Comparison of ENCODE assay signal across 8 mouse cellular contexts in the genomic region with DNA sequence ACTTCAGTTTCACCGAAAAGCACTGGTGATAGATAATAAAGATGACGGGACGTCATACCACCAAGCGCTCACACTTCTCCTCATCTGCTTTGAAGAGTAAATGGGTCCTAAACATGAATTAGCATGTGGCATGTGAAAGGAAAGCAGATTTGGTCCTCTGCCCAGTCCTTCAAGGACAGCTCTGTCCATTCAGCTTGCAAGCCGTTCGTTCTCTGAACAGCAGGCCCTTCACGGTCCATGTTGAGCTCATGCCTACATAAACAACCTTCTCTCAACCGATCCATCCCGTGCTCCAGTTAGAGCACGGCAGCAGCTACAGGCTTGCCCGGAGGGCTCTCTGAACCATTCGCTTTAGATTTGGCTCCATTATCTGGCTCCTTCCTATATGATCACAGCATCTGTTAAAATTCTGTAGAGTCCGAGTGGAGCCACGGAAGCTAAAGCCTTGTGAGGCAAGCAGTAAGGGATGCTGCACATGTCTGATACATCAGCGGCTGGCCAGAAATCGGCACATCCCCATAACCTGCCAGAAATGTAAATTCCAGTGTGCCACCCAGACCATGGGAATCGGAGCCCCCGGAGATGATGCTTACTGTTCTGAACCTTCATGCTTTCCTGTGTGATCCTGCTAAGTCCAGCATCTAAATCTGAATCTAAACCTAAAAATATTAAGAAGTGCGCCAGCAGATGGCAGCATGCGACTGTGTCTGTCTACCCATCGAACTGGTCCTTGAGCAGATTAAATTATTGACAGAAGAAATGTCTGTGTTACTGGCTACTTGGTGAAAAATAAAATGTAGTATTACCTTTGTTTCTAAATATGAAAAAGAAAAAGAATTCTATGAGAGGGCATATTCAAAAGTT.
DNase-seq lines count a peak whose midpoint lies in the region; ATAC-seq and TF ChIP-seq lines count a peak whose summit lies in the region.

No protein-coding gene starts in this region.

- H3K4me3 ChIP-seq in intestine, postnatal 0 days (ENCODE audit: low read depth, low read length) = no peak overlapping the region
- no peak overlapping the region for H3K4me3 ChIP-seq in intestine, embryonic 16.5 days (ENCODE audit: low read length)
- H3K4me3 ChIP-seq in embryonic facial prominence, embryonic 11.5 days (ENCODE audit: low read depth, low read length) = no peak overlapping the region
- no peak overlapping the region for H3K4me3 ChIP-seq in hindbrain, embryonic 14.5 days (replicated peaks; ENCODE audit: low read length)
- H3K4me3 ChIP-seq in midbrain, embryonic 16.5 days (ENCODE audit: low read depth, low read length) = no peak overlapping the region

- no peak overlapping the region for H3K4me2 ChIP-seq in intestine, postnatal 0 days (replicated peaks; ENCODE audit: low read depth)
- no peak overlapping the region for H3K4me2 ChIP-seq in intestine, embryonic 16.5 days (ENCODE audit: low read depth, low read length)
- no peak overlapping the region for H3K4me2 ChIP-seq in embryonic facial prominence, embryonic 11.5 days (ENCODE audit: low read depth, low read length)
- no peak overlapping the region for H3K4me2 ChIP-seq in hindbrain, embryonic 14.5 days (replicated peaks)
- H3K4me2 ChIP-seq in midbrain, embryonic 16.5 days (ENCODE audit: low read length) = no peak overlapping the region

- H3K9me3 ChIP-seq in intestine, postnatal 0 days (ENCODE audit: control insufficient read depth) = no peaks in the 10 kb centered on the region
- no peaks in the 10 kb centered on the region for H3K9me3 ChIP-seq in intestine, embryonic 16.5 days (ENCODE audit: control insufficient read depth, low read length)
- no peaks in the 10 kb centered on the region for H3K9me3 ChIP-seq in embryonic facial prominence, embryonic 11.5 days (replicated peaks; ENCODE audit: control insufficient read depth, low read length)
- no peaks in the 10 kb centered on the region for H3K9me3 ChIP-seq in hindbrain, embryonic 14.5 days (ENCODE audit: control insufficient read depth, low read length)
- H3K9me3 ChIP-seq in midbrain, embryonic 16.5 days (replicated peaks; ENCODE audit: control insufficient read depth, low read length, poor library complexity, severe bottlenecking) = no peaks in the 10 kb centered on the region

- no peak for ATAC-seq in intestine, postnatal 0 days
- no peak for ATAC-seq in intestine, embryonic 16.5 days
- ATAC-seq in embryonic facial prominence, embryonic 11.5 days (replicated peaks; ENCODE audit: insufficient number of reproducible peaks, low FRiP score, low TSS enrichment, low read depth) = no peak
- peak; percentile 46; the same call in 1 of the 2 replicates for ATAC-seq in hindbrain, embryonic 14.5 days (ENCODE audit: low FRiP score)
- ATAC-seq in midbrain, embryonic 16.5 days = peak; percentile 42; the same call in 1 of the 2 replicates

- no peaks in the 10 kb centered on the region for H3K27me3 ChIP-seq in intestine, postnatal 0 days (replicated peaks; ENCODE audit: control insufficient read depth, insufficient read depth, low read length)
- no peaks in the 10 kb centered on the region for H3K27me3 ChIP-seq in intestine, embryonic 16.5 days (replicated peaks; ENCODE audit: control insufficient read depth, insufficient read depth, low read length)
- H3K27me3 ChIP-seq in embryonic facial prominence, embryonic 11.5 days (ENCODE audit: control insufficient read depth, insufficient read depth, low read length) = no peaks in the 10 kb centered on the region
- H3K27me3 ChIP-seq in hindbrain, embryonic 14.5 days (ENCODE audit: control insufficient read depth, insufficient read depth, low read length) = no peaks in the 10 kb centered on the region
- H3K27me3 ChIP-seq in midbrain, embryonic 16.5 days (ENCODE audit: control insufficient read depth, insufficient read depth, low read depth, low read length) = no peaks in the 10 kb centered on the region

- peak; percentile 51 to 58 for DNase-seq in adrenal gland, postnatal 36 days
- DNase-seq in embryonic facial prominence, embryonic 11.5 days (ENCODE audit: low spot score) = peak; percentile 84
- peak; percentile 87 for DNase-seq in hindbrain, embryonic 14.5 days (ENCODE audit: low spot score)
- peak; percentile 31 to 59 for DNase-seq in left cerebral cortex, adult 8-10 months (ENCODE audit: low spot score in 2 of 2)
- DNase-seq in spleen, postnatal 36 days (ENCODE audit: low spot score in 2 of 2) = no peak

- H3K36me3 ChIP-seq in intestine, postnatal 0 days (ENCODE audit: control insufficient read depth, insufficient read depth) = no peaks in the 10 kb centered on the region
- no peaks in the 10 kb centered on the region for H3K36me3 ChIP-seq in intestine, embryonic 16.5 days (ENCODE audit: control insufficient read depth, insufficient read depth, low read length)
- H3K36me3 ChIP-seq in embryonic facial prominence, embryonic 11.5 days (replicated peaks; ENCODE audit: control insufficient read depth, insufficient read depth, low read depth, low read length) = no peaks in the 10 kb centered on the region
- H3K36me3 ChIP-seq in hindbrain, embryonic 14.5 days (replicated peaks; ENCODE audit: control insufficient read depth, insufficient read depth) = no peaks in the 10 kb centered on the region
- H3K36me3 ChIP-seq in midbrain, embryonic 16.5 days (ENCODE audit: control insufficient read depth, insufficient read depth, low read length) = no peaks in the 10 kb centered on the region

- H3K9ac ChIP-seq in intestine, postnatal 0 days (ENCODE audit: low read depth, low read length) = no peak overlapping the region
- no peak overlapping the region for H3K9ac ChIP-seq in intestine, embryonic 16.5 days (ENCODE audit: low read depth, low read length)
- no peak overlapping the region for H3K9ac ChIP-seq in embryonic facial prominence, embryonic 11.5 days (replicated peaks; ENCODE audit: low read length)
- no peak overlapping the region for H3K9ac ChIP-seq in hindbrain, embryonic 14.5 days
- peak overlapping the region; percentile 7; the same call in 1 of the 2 replicates for H3K9ac ChIP-seq in midbrain, embryonic 16.5 days (ENCODE audit: low read depth, low read length)

- H3K27ac ChIP-seq in intestine, postnatal 0 days (ENCODE audit: low read depth, low read length) = no peak overlapping the region
- H3K27ac ChIP-seq in intestine, embryonic 16.5 days (ENCODE audit: low read length) = no peak overlapping the region
- no peak overlapping the region for H3K27ac ChIP-seq in embryonic facial prominence, embryonic 11.5 days (replicated peaks; ENCODE audit: low read depth, low read length)
- no peak overlapping the region for H3K27ac ChIP-seq in hindbrain, embryonic 14.5 days
- no peak overlapping the region for H3K27ac ChIP-seq in midbrain, embryonic 16.5 days (ENCODE audit: low read length)

- TF ChIP-seq CTCF in intestine, postnatal 0 days (IDR thresholded peaks at IDR 0.05; ENCODE audit: low read depth) = peak; percentile 78

- 60% methylated on average over 21 of the region's 21 CpGs for WGBS in intestine, postnatal 0 days
- WGBS in intestine, embryonic 16.5 days = 63% methylated on average over 21 of the region's 21 CpGs
- WGBS in embryonic facial prominence, embryonic 11.5 days = 71% methylated on average over 21 of the region's 21 CpGs
- 76% methylated on average over 21 of the region's 21 CpGs for WGBS in hindbrain, embryonic 14.5 days
- WGBS in midbrain, embryonic 16.5 days = 73% methylated on average over 21 of the region's 21 CpGs

- no peaks in the 10 kb centered on the region for H3K4me1 ChIP-seq in intestine, postnatal 0 days (replicated peaks; ENCODE audit: control insufficient read depth, insufficient read depth, low read length)
- no peaks in the 10 kb centered on the region for H3K4me1 ChIP-seq in intestine, embryonic 16.5 days (ENCODE audit: control insufficient read depth, insufficient read depth, low read length)
- no peaks in the 10 kb centered on the region for H3K4me1 ChIP-seq in embryonic facial prominence, embryonic 11.5 days (ENCODE audit: control insufficient read depth, insufficient read depth, low read length)
- H3K4me1 ChIP-seq in hindbrain, embryonic 14.5 days (replicated peaks; ENCODE audit: control insufficient read depth, insufficient read depth, low read length) = no peaks in the 10 kb centered on the region
- H3K4me1 ChIP-seq in midbrain, embryonic 16.5 days (ENCODE audit: control insufficient read depth, insufficient read depth, low read length) = no peaks in the 10 kb centered on the region

Comparison
In these comparisons a context has a peak if more than half of its experiments do, and no peak if none do; other contexts are left out.
1. ATAC-seq: peak in hindbrain, embryonic 14.5 days (single experiment) and midbrain, embryonic 16.5 days (single experiment); none in intestine, postnatal 0 days (single experiment), intestine, embryonic 16.5 days (single experiment) and embryonic facial prominence, embryonic 11.5 days (single experiment).
2. DNase-seq: peak in adrenal gland, postnatal 36 days (2 of 2), embryonic facial prominence, embryonic 11.5 days (single experiment), hindbrain, embryonic 14.5 days (single experiment) and left cerebral cortex, adult 8-10 months (2 of 2); none in spleen, postnatal 36 days (0 of 2).